Mouse (Mus musculus) midbrain, embryonic 11.5 days (tissue): ENCODE measurements around the gene Pou6f1. TPM values are rescaled to one million over a fixed set of nuclear protein-coding genes. Genes with fewer than 3 reads are reported as not detected.

Source experiments
- microRNA-seq: library from miRNA; unstranded; fragments of <30 nt; microRNA quantifications from one replicate; pipeline ENCODE4, GENCODE M21; 2017
- polyA plus RNA-seq: library from polyadenylated mRNA; unstranded; fragments of >200 nt; fragmentation: Nextera tagmentation; extraction: Ambion mirVana; gene quantifications from 2 replicates; pipeline ENCODE4 v1.2.1, GENCODE M21; 2014

Pou6f1 gene
- polyA plus RNA-seq, 1 experiment from 2014 or later, result 15.0 TPM

Small RNAs within 50 kb of the gene (microRNA-seq; reads per million reads assigned to microRNA genes)
- not detected for gene Mir6961

Other genes with a start within 250 kb of the Pou6f1 start
- gene Methig1, start 246.8 kb downstream of the Pou6f1 start, polyA plus RNA-seq, result not detected in 2 replicates
- not detected in 2 replicates for gene Mettl7a2, start 246.8 kb downstream of the Pou6f1 start, polyA plus RNA-seq
- gene Higd1c, start 235.4 kb downstream of the Pou6f1 start, polyA plus RNA-seq, result not detected in 2 replicates
- gene Gm5475, start 177.8 kb downstream of the Pou6f1 start, polyA plus RNA-seq, result not detected in 2 replicates
- 18.2 and 22.2 TPM in 2 replicates for gene Slc11a2, start 174.9 kb downstream of the Pou6f1 start, polyA plus RNA-seq
- 41.0 and 42.5 TPM in 2 replicates for gene Letmd1, start 131.0 kb downstream of the Pou6f1 start, polyA plus RNA-seq
- 20.4 and 21.4 TPM in 2 replicates for gene Csrnp2, start 104.5 kb downstream of the Pou6f1 start, polyA plus RNA-seq
- 27.7 and 29.9 TPM in 2 replicates for gene Tfcp2, start 48.0 kb downstream of the Pou6f1 start, polyA plus RNA-seq
- 258 and 272 TPM in 2 replicates for gene Dazap2, start 15.4 kb upstream of the Pou6f1 start, polyA plus RNA-seq
- gene Smagp, start 37.0 kb upstream of the Pou6f1 start, polyA plus RNA-seq, result 3.8 and 3.9 TPM in 2 replicates
- gene Bin2, start 69.6 kb upstream of the Pou6f1 start, polyA plus RNA-seq, result 3.4 TPM in 2 replicates
- gene Cela1, start 87.9 kb upstream of the Pou6f1 start, polyA plus RNA-seq, result 1.1 and 1.4 TPM in 2 replicates
- gene Galnt6, start 129.4 kb upstream of the Pou6f1 start, polyA plus RNA-seq, result 0.04 TPM in 1 of 2 replicates, not detected in the other
- gene Slc4a8, start 161.8 kb upstream of the Pou6f1 start, polyA plus RNA-seq, result 7.1 and 9.2 TPM in 2 replicates